Mouse (Mus musculus) liver, adult 2 months (tissue): ENCODE results near the gene Acot8.

Experiments
- CTCF ChIP-seq: fragments of 200-500 bp; IDR thresholded peaks from 2 replicates; pipeline ENCODE4 v1.5.1; 2011; ENCODE audit warnings: low read depth, low read length, control low read depth
- POLR2A ChIP-seq: fragments of 200-500 bp; IDR thresholded peaks from 2 replicates; pipeline ENCODE4 v1.6.1; 2011; ENCODE audit warnings: low read length, control low read depth; ENCODE audit not compliant: insufficient read depth; ENCODE audit errors: extremely low read depth

DNA sequence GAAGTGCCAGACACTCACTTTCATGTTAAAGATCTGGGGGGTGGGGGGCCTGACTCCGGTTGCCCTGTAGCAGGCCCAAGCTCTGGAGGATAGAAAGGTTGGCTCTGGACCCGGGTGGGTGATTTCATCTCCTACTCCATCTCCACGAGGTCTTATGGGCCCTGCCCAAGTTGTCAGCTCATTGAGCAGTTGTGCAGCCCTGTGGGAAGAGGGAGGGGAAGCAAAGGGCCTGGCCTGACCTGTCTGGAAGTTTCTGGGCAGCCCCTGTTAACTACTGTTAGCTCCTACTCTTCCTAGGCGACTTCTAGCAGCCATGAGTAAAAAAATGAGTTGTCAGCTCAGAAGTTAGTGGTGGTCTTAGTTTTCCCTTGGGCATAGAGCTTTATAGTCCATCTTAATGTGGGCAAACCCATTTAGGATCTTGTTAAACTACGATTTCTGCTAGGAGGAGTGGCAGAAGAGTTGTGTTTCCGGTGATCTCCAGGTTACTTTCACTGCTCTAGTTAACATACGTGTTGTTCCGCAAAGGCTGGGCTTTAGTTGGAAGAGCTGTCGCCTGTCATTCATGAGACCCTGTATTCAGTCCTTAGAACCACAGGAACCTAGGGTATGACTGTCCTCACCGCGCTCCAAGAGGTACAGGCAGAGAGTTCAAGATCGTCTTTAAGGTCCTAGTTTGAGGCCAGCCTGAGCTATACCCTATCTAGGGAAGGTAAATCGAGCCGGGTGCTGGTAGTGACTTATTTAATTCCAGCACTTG lies 31.3 kb downstream of the Acot8 start:
- TF ChIP-seq POLR2A (no peak), CTCF (no peak)
